Mouse (Mus musculus): ENCODE measurements around the gene Snapc3. TPM values are rescaled to one million over a fixed set of nuclear protein-coding genes. Genes with fewer than 3 reads are reported as not detected.

The Snapc3 gene
- 57.9 and 58.4 TPM in 2 replicates for polyA plus RNA-seq (2012; rRNA removed)

DNA sequence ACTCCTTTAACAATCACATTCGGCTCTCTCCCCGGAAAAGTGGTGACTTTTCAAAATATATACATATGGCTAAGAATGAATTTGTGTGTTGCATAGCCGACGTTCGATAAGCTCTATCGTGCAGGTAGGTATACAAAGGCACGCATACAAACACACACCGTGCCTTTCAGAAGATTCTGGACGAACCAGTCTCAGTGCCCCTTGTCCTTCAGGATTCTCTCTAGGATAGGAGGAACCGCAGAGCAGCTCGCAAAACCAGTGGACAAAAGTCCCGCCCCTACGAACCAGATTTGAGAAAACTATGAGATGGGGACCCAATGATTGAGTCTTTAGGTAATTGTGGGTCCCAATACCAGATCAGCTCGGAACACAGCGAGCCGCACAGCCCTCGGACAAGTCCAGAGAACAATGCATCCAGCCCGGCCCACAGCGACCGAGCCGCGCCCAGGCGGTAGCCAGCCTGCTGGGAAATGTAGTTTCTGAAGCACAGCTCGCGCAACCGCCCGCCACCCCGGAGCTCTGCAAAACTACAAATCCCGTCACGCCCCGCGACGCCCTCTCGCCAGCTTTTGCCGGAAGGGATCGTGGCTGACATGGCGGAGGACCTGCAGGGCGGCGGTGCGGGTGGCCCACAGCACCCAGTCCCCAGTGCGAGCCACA, at the start of gene Snapc3:
Gene Snapc3 (plus strand): TSS at position 565 of the 660 bp plus-strand sequence.

DNA sequence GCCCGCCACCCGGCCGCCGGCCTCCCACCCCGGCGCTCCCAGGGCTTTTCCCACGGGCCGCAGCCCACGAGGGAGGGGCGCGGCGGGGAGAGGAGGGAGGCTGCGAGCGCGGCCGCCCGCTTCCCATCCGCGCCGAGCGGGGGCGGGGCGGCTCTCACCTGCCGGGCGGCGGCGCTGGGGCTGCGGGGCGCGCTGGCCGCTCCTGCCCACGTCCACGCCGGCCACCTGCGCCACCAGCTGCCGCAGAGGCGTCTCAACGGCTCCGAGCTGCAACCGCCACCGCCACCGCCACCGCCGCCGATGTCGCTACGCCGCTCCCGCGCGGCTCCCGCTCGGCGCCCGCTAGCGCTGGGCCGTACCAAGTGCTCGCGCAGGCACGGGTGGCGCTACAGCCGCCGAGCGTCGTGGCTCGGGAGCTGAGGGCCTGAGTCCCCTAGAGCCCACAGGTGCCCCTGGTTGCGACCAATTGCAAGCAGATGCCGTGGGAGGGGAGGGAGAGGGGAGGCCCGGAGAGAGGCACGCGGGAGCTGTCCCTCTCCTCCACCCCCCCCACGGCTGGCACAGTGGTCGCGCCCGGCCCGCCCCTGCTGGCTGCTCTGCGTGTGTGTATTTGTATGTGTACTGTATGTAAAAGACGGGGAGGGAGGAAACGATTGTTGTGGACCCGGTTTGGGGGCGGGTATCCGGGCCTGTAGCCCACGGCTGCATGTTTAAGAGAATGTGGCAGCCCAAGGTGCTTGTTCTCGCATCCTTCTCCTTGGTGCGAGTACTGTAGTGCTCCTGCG, 68.8 kb downstream of the Snapc3 start, which contains the start of gene Psip1:
Gene Psip1 (minus strand): TSS at position 343 of the 785 bp plus-strand sequence.

Other genes with a start within 250 kb of the Snapc3 start
- 6.7 and 7.1 TPM in 2 replicates for gene Ttc39b, start 93.5 kb upstream of the Snapc3 start, polyA plus RNA-seq (2012; rRNA removed)
- gene Psip1, start 68.7 kb downstream of the Snapc3 start, polyA plus RNA-seq (2012; rRNA removed) = 337 and 351 TPM in 2 replicates
- 6.4 and 6.9 TPM in 2 replicates for gene Ccdc171, start 107.8 kb downstream of the Snapc3 start, polyA plus RNA-seq (2012; rRNA removed)